Mouse (Mus musculus) adrenal gland (tissue): Measurements from ENCODE around the gene Hoxc9.

Experiments used
- intact Hi-C: fragments of 180-260 bp; cut with DNase I; formaldehyde crosslinking; loops from one replicate; pipeline ENCODE4 v1.15.1; 2025
- long read RNA-seq, 2 experiments: library from polyadenylated mRNA; unstranded; transcript quantifications; one replicate each; pipeline ENCODE4 v2.0.0; 2020; ENCODE audit warnings: borderline replicate concordance in 1 of 2; ENCODE audit not compliant: insufficient replicate concordance in 1 of 2

Gene Hoxc9
- long read RNA-seq, experiment 1: 0 reads
- long read RNA-seq, experiment 2: 0 reads

GRCm38 (mm10) chr15:102976171-102976570, at the start of gene Hoxc9:
Gene Hoxc9, plus strand, starts transcription at chr15:102976439.
- intact Hi-C loops: no loop called here

GRCm38 (mm10) chr15:102927032-102927645, 49.1 kb upstream of the Hoxc9 start:
- intact Hi-C loops: no loop called here

- intact Hi-C loops: no loop called here
These were observed 44.4 kb upstream of the Hoxc9 start for GRCm38 (mm10) chr15:102931706-102932358.

- intact Hi-C loops: no loop called here
These were observed 41.8 kb upstream of the Hoxc9 start for GRCm38 (mm10) chr15:102934438-102934837.

GRCm38 (mm10) chr15:102934897-102935296, 41.3 kb upstream of the Hoxc9 start:
- intact Hi-C loops: no loop called here

- intact Hi-C loops: no loop called here
These were observed 39.8 kb upstream of the Hoxc9 start, which contains the start of gene Hoxc12 for GRCm38 (mm10) chr15:102936279-102936972. Gene Hoxc12, plus strand, starts transcription at chr15:102936757.

GRCm38 (mm10) chr15:102937036-102937666, 39.1 kb upstream of the Hoxc9 start:
- intact Hi-C loops: no loop called here

- intact Hi-C loops: loop anchor here (10.0 kb wide), 1 partner anchor 155 kb away; no protein-coding TSS in a partner anchor
These were observed 36.7 kb upstream of the Hoxc9 start for GRCm38 (mm10) chr15:102939256-102940155.

GRCm38 (mm10) chr15:102942739-102943467, 33.3 kb upstream of the Hoxc9 start:
- intact Hi-C loops: loop anchor here (10.0 kb wide), 1 partner anchor 158 kb away; no protein-coding TSS in a partner anchor

GRCm38 (mm10) chr15:102943468-102943813, 32.8 kb upstream of the Hoxc9 start:
- intact Hi-C loops: loop anchor here (10.0 kb wide), 1 partner anchor 159 kb away; no protein-coding TSS in a partner anchor

- intact Hi-C loops: loop anchor here (10.0 kb wide), 1 partner anchor 161 kb away; no protein-coding TSS in a partner anchor
These were observed 30.8 kb upstream of the Hoxc9 start for GRCm38 (mm10) chr15:102945185-102946077.

GRCm38 (mm10) chr15:102947276-102947675, 29.0 kb upstream of the Hoxc9 start:
- intact Hi-C loops: loop anchor here (10.0 kb wide), 1 partner anchor 162 kb away; no protein-coding TSS in a partner anchor

GRCm38 (mm10) chr15:102948842-102949241, 27.4 kb upstream of the Hoxc9 start:
- intact Hi-C loops: loop anchor here (10.0 kb wide), 1 partner anchor 164 kb away; no protein-coding TSS in a partner anchor

GRCm38 (mm10) chr15:102949696-102950095, 26.5 kb upstream of the Hoxc9 start:
- intact Hi-C loops: loop anchor here (10.0 kb wide), 1 partner anchor 165 kb away; no protein-coding TSS in a partner anchor

GRCm38 (mm10) chr15:102950877-102951276, 25.4 kb upstream of the Hoxc9 start:
- intact Hi-C loops: no loop called here

GRCm38 (mm10) chr15:102953561-102953960, 22.7 kb upstream of the Hoxc9 start:
- intact Hi-C loops: no loop called here

- intact Hi-C loops: no loop called here
These were observed 21.8 kb upstream of the Hoxc9 start, which contains the start of gene Hoxc11 for GRCm38 (mm10) chr15:102954192-102955006. Gene Hoxc11, plus strand, starts transcription at chr15:102954427.

GRCm38 (mm10) chr15:102955007-102955382, 21.2 kb upstream of the Hoxc9 start:
- intact Hi-C loops: no loop called here
